Mouse (Mus musculus) olfactory bulb, adult 2 months (tissue): ENCODE results near the gene Tmem44.

Experiments used
- CTCF ChIP-seq: fragments of 200-500 bp; IDR thresholded peaks from 2 replicates; pipeline ENCODE4 v1.5.1; 2012; ENCODE audit warnings: low read depth, mild to moderate bottlenecking, low read length, moderate library complexity; ENCODE audit not compliant: insufficient read depth
- POLR2A ChIP-seq: fragments of 200-500 bp; IDR thresholded peaks from 2 replicates; pipeline ENCODE4 v1.6.1; 2012; ENCODE audit warnings: mild to moderate bottlenecking, low read depth, low read length, moderate library complexity; ENCODE audit not compliant: insufficient read depth

- no peak for TF ChIP-seq CTCF
- no peak for TF ChIP-seq POLR2A
These were observed 81.7 kb downstream of the Tmem44 start for GRCm38 (mm10) chr16:30468944-30469343.
